Mouse (Mus musculus) small intestine, adult 2 months (tissue): ENCODE results near the gene Tmem141.

Source experiments
- CTCF ChIP-seq: fragments of 200-500 bp; IDR thresholded peaks from 2 replicates; pipeline ENCODE4 v1.5.1; 2012; ENCODE audit warnings: low read depth, mild to moderate bottlenecking, control low read depth, inconsistent platforms, low read length, moderate library complexity, mixed read lengths; ENCODE audit not compliant: insufficient replicate concordance, insufficient read length; ENCODE audit errors: extremely low read depth
- POLR2A ChIP-seq: fragments of 200-500 bp; IDR thresholded peaks from 2 replicates; pipeline ENCODE4 v1.6.1; 2012; ENCODE audit warnings: low read depth, mild to moderate bottlenecking, control low read depth, inconsistent platforms, low read length, moderate library complexity

DNA sequence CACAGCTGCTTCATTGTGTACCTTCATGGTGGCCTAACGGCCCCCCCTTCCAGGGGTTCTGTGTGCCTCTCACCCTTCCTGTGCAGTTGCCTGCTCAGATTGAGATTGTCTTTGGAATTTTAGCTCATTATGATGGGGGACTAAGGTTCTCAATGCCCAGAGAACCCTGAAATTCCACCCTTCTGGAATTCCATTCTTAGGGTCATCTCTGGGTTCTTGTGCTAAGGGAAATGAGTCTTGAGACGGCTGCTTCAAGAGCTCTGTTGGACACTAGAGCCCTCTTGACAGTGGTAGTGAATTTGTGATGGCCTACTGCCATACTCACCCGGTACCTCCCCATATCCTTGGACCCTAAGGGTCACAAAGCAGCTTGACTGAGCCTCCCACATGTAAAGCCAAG is 4.2 kb downstream of the Tmem141 start, which contains the start of gene Ccdc183:
- TF ChIP-seq CTCF (no peak), POLR2A (no peak)
